Mouse (Mus musculus) midbrain, embryonic 10.5 days (tissue): ENCODE measurements around the gene Otud7a. TPM values are rescaled to one million over a fixed set of nuclear protein-coding genes. Genes with fewer than 3 reads are reported as not detected.

ENCODE experiments used
- DNase-seq: peaks from one replicate; pipeline ENCODE4 v3.0.0-alpha.2; 2017; ENCODE audit warnings: low spot score
- H3K27ac ChIP-seq: fragments of 300-500 bp; sonication (generic); replicated peaks from 2 replicates; pipeline ENCODE4 v1.5.1; 2016; ENCODE audit warnings: mild to moderate bottlenecking
- H3K27me3 ChIP-seq: fragments of 300-500 bp; sonication (generic); 2 replicates; pipeline ENCODE4 v1.6.1; 2016; ENCODE audit warnings: low read depth, mild to moderate bottlenecking; ENCODE audit not compliant: poor library complexity, severe bottlenecking
- H3K36me3 ChIP-seq: fragments of 300-500 bp; sonication (generic); 2 replicates; pipeline ENCODE4 v1.6.1; 2016; ENCODE audit warnings: mild to moderate bottlenecking, moderate library complexity
- H3K4me1 ChIP-seq: fragments of 300-500 bp; sonication (generic); 2 replicates; pipeline ENCODE4 v1.6.1; 2016
- H3K4me3 ChIP-seq: fragments of 300-500 bp; sonication (generic); 2 replicates; pipeline ENCODE4 v1.5.1; 2016; ENCODE audit warnings: mild to moderate bottlenecking, moderate library complexity
- H3K9me3 ChIP-seq: fragments of 300-500 bp; sonication (generic); replicated peaks from 2 replicates; pipeline ENCODE4 v1.6.1; 2016; ENCODE audit warnings: mild to moderate bottlenecking
- WGBS: fragments of 180-500 bp; shearing (Covaris S2); methylation state at CpG from one replicate; pipeline ENCODE4 v1.1.7; 2016; 5-methylcytosine and 5-hydroxymethylcytosine counted together
- polyA plus RNA-seq: library from polyadenylated mRNA; unstranded; fragments of >200 nt; fragmentation: Nextera tagmentation; extraction: Ambion mirVana; gene quantifications from 2 replicates; pipeline ENCODE4 v1.2.1, GENCODE M21; 2016

Otud7a gene
- polyA plus RNA-seq, 1 experiment from 2014 or later = 1.1 TPM

DNA sequence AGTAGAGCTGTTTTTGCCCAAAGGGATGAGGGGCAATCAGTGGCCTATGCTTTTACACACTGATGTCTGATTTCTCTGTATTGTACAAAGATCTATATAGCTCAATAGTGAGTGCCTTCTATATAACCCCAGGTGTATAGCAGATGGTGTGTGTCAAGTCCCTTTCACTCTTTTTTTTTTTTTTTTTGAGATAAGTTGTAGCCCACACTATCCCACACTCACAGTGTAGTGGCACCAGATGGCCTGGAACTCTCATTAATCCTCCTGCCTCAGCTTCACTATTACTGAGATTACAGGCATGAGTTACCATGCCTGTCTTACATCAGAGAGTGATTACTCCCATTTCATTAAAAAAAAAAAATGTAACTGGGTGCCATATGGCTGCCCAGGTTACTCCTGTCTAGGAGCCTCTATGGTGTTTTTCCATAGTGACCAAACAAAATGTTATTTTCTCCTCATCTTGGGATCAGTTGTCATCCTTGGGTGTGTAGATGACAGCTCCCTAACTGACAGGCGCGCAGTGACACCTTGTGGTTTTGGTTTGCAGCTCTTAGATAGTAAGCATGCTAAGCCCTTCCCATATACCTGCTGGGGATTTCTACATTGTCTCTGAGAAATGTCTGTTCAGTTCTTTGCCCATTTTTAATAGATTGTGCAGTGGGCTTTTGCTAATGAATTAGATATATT, 141.8 kb downstream of the Otud7a start:
- Histone ChIP-seq H3K4me1 (no peaks in the 10 kb centered on the region), H3K36me3 (no peaks in the 10 kb centered on the region), H3K27me3 (no peaks in the 10 kb centered on the region), H3K9me3 (no peaks in the 10 kb centered on the region), H3K27ac (no peak overlapping the region), H3K4me3 (no peak overlapping the region)
- DNase-seq = no peak
- WGBS = 65% methylated on average over 2 of the region's 2 CpGs

DNA sequence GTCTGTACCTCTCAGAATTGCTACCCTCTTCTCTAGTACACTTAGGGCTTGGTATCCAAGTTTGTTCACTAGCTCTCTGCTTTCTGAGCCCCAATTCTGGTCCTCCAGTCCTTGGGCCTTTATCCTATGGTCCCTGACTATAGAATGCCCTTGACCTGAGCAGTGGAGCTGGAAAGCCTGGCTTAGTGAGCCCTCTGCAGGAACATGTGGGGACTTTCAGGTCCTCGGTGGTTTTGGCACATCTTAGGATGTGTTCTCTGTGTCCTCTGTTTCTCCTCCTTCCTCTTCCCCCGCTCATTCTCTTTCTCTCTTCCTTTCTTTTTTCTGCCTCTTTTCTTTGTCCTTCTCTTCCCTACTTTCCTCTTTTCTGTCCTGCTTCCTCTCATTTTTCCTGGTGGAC, 145.8 kb downstream of the Otud7a start:
- no peak for DNase-seq
- Histone ChIP-seq H3K27ac (no peak overlapping the region), H3K4me3 (no peak overlapping the region), H3K9me3 (no peaks in the 10 kb centered on the region), H3K4me1 (no peaks in the 10 kb centered on the region), H3K36me3 (no peaks in the 10 kb centered on the region), H3K27me3 (no peaks in the 10 kb centered on the region)
- WGBS = 62% methylated on average over 2 of the region's 2 CpGs

- H3K36me3 ChIP-seq = no peaks in the 10 kb centered on the region
- H3K4me3 ChIP-seq = no peak overlapping the region
- no peaks in the 10 kb centered on the region for H3K4me1 ChIP-seq
- H3K27ac ChIP-seq = no peak overlapping the region
- no peaks in the 10 kb centered on the region for H3K9me3 ChIP-seq
- 82% methylated on average over 4 of the region's 4 CpGs for WGBS
- DNase-seq = no peak
- no peaks in the 10 kb centered on the region for H3K27me3 ChIP-seq
These were observed 146.8 kb downstream of the Otud7a start for GRCm38 (mm10) chr7:63591322-63591721.

DNA sequence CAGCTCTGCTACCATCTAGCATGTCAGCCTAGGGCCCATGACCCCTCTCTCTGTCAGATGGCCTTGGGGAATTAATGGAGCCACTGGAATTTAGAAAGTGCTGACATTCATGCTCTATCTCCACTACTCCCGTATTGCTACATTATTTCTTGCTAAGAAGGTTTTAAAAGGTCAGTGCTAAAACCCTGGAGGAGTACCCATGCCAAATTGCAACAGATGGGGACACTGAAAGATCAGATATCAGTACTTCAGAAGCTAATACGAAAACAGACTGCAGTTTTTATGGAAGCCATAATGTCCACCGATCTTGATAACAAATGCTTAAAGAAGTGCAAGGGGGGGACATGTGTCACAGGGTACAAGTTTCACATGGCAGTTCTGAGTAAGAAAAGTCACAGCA, 147.5 kb downstream of the Otud7a start:
- no peaks in the 10 kb centered on the region for H3K4me1 ChIP-seq
- no peak overlapping the region for H3K4me3 ChIP-seq
- no peaks in the 10 kb centered on the region for H3K27me3 ChIP-seq
- H3K27ac ChIP-seq = no peak overlapping the region
- WGBS = 82% methylated on average over 3 of the region's 3 CpGs
- H3K36me3 ChIP-seq = no peaks in the 10 kb centered on the region
- H3K9me3 ChIP-seq = no peaks in the 10 kb centered on the region
- DNase-seq = no peak

DNA sequence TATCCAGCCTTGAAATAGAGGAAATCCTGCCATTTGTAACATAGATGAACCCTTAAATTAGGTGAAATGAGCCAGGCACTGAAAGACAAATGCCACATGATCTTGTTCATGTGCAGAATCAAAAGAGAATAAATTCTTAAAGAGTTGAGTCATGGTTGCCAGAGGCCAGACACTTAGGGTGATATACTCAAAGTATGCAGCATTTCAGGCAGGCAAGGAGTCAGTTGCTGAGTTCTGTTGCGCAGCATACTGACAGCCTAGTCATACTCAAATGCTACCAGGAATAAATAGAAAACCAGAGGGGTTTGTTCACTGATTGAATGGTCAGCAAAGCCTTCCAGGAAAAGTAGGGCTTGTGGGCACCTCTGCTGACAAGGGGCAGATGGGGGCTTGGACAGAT, 160.3 kb downstream of the Otud7a start:
- Histone ChIP-seq H3K27me3 (no peaks in the 10 kb centered on the region), H3K4me3 (no peak overlapping the region), H3K36me3 (no peaks in the 10 kb centered on the region), H3K9me3 (no peaks in the 10 kb centered on the region), H3K27ac (no peak overlapping the region), H3K4me1 (no peaks in the 10 kb centered on the region)
- WGBS = 97% methylated on average over 1 of the region's 1 CpGs
- DNase-seq = no peak

- Histone ChIP-seq H3K4me1 (peaks cover 9% of the 10 kb centered on the region; the same call in 1 of the 2 replicates), H3K27ac (no peak overlapping the region), H3K27me3 (no peaks in the 10 kb centered on the region), H3K36me3 (no peaks in the 10 kb centered on the region), H3K9me3 (no peaks in the 10 kb centered on the region), H3K4me3 (no peak overlapping the region)
- DNase-seq = no peak
- WGBS = 86% methylated on average over 3 of the region's 3 CpGs
These were observed 172.5 kb downstream of the Otud7a start for GRCm38 (mm10) chr7:63617018-63617417.

DNA sequence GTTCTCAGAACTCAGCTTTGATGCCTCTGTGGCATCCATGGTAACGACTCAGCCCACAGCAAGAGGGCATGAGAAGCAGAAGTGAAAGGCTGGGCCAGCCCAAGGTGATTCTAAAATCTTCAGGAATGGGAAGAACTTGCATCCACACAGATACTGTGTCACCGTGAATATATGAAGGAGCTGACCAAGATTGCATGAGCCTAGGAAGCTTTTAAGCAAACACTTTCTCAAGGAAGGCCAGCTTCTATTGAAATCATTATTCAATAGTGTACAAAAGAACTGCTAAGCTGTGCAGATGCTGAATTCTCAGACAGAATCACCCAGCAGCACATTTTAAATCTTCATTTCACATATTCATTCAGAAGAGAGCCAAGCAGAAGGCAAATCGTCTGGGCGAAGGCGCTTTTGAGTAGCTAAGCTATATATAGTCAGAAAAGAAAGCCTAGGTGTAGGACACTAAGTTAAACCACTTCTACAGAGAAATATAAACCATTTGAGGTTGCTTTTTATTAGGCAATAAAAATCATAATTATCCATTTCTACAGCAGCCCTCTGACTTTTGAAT, 176.3 kb downstream of the Otud7a start:
- WGBS = 79% methylated on average over 5 of the region's 5 CpGs
- no peak for DNase-seq
- no peak overlapping the region for H3K4me3 ChIP-seq
- H3K36me3 ChIP-seq = no peaks in the 10 kb centered on the region
- H3K27me3 ChIP-seq = no peaks in the 10 kb centered on the region
- H3K4me1 ChIP-seq = peaks cover 9% of the 10 kb centered on the region; the same call in 1 of the 2 replicates
- peak overlapping the region; percentile 24; the same call in 1 of the 2 replicates for H3K27ac ChIP-seq
- no peaks in the 10 kb centered on the region for H3K9me3 ChIP-seq

GRCm38 (mm10) chr7:63637651-63638050, 193.1 kb downstream of the Otud7a start:
- 80% methylated on average over 3 of the region's 3 CpGs for WGBS

GRCm38 (mm10) chr7:63644002-63644401, 199.5 kb downstream of the Otud7a start:
- H3K4me3 ChIP-seq = no peak overlapping the region
- H3K9me3 ChIP-seq = no peaks in the 10 kb centered on the region
- no peaks in the 10 kb centered on the region for H3K4me1 ChIP-seq
- H3K27me3 ChIP-seq = no peaks in the 10 kb centered on the region
- no peak for DNase-seq
- H3K27ac ChIP-seq = no peak overlapping the region
- no peaks in the 10 kb centered on the region for H3K36me3 ChIP-seq
- WGBS = 85% methylated on average over 1 of the region's 1 CpGs

More at GRCm38 (mm10) chr7:63637651-63638050, 193.1 kb downstream of the Otud7a start:
- Histone ChIP-seq H3K27ac (no peak overlapping the region), H3K36me3 (no peaks in the 10 kb centered on the region), H3K4me3 (no peak overlapping the region), H3K27me3 (no peaks in the 10 kb centered on the region), H3K9me3 (no peaks in the 10 kb centered on the region), H3K4me1 (no peaks in the 10 kb centered on the region)
- DNase-seq = no peak

- WGBS = 75% methylated on average over 1 of the region's 1 CpGs
- H3K4me3 ChIP-seq = no peak overlapping the region
- no peaks in the 10 kb centered on the region for H3K9me3 ChIP-seq
These were observed 202.6 kb downstream of the Otud7a start for GRCm38 (mm10) chr7:63647136-63647535.

GRCm38 (mm10) chr7:63660261-63660660, 215.7 kb downstream of the Otud7a start:
- H3K36me3 ChIP-seq = no peaks in the 10 kb centered on the region
- WGBS = 94% methylated on average over 1 of the region's 1 CpGs
- H3K27ac ChIP-seq = no peak overlapping the region
- no peaks in the 10 kb centered on the region; the same call in 1 of the 2 replicates for H3K9me3 ChIP-seq
- DNase-seq = no peak
- H3K4me1 ChIP-seq = no peaks in the 10 kb centered on the region
- H3K4me3 ChIP-seq = no peak overlapping the region
- no peaks in the 10 kb centered on the region for H3K27me3 ChIP-seq

More at GRCm38 (mm10) chr7:63647136-63647535, 202.6 kb downstream of the Otud7a start:
- Histone ChIP-seq H3K27me3 (no peaks in the 10 kb centered on the region), H3K36me3 (no peaks in the 10 kb centered on the region), H3K4me1 (no peaks in the 10 kb centered on the region), H3K27ac (no peak overlapping the region)
- no peak for DNase-seq

DNA sequence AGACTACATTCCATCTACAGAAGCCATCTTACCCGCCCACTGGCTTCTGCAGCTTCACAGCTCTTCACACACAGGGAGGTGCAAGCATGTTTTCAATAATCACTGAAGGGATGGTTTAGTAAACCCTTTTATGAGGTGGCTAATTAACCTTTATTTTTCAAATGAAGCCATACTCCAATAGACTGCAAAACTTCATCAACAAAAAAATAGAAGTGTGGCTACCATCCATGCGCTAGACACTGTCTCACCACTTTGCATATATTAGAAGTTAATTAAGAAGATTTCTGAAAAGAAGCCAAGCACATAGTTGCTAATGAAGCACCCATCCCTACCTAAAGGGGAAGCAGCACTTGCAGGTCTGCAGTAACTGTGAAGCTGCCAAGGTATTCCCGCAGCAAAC, 218.2 kb downstream of the Otud7a start:
- H3K4me1 ChIP-seq = no peaks in the 10 kb centered on the region
- H3K9me3 ChIP-seq = no peaks in the 10 kb centered on the region; the same call in 1 of the 2 replicates
- H3K27ac ChIP-seq = no peak overlapping the region
- no peaks in the 10 kb centered on the region for H3K36me3 ChIP-seq
- H3K27me3 ChIP-seq = no peaks in the 10 kb centered on the region
- DNase-seq = no peak
- WGBS = 94% methylated on average over 3 of the region's 3 CpGs
- no peak overlapping the region for H3K4me3 ChIP-seq

GRCm38 (mm10) chr7:63665496-63665895, 220.9 kb downstream of the Otud7a start:
- H3K9me3 ChIP-seq = no peaks in the 10 kb centered on the region
- no peaks in the 10 kb centered on the region for H3K36me3 ChIP-seq
- WGBS = 82% methylated on average over 3 of the region's 3 CpGs

More at GRCm38 (mm10) chr7:63665496-63665895, 220.9 kb downstream of the Otud7a start:
- H3K4me1 ChIP-seq = 0 out of 2 replicates have a peak, but pooled peaks cover 3% of the 10 kb centered on the region
- H3K27ac ChIP-seq = no peak overlapping the region
- no peak overlapping the region for H3K4me3 ChIP-seq
- DNase-seq = no peak
- no peaks in the 10 kb centered on the region for H3K27me3 ChIP-seq
